Mouse (Mus musculus) cerebellum, postnatal 25 days (tissue): ENCODE results near the gene Slc27a4.

Experiments
- DNase-seq, 2 experiments: peaks; one replicate each; pipeline ENCODE4 v3.0.0; 2021; ENCODE audit warnings: mixed read lengths in 2 of 2

The Slc27a4 gene

GRCm38 (mm10) chr2:29856451-29857260, 54.2 kb downstream of the Slc27a4 start:
- DNase-seq = peak in 1 of 2 experiments; percentile 36

GRCm38 (mm10) chr2:29857341-29857740, 54.9 kb downstream of the Slc27a4 start:
- no peak for DNase-seq

- no peak for DNase-seq
Observed at GRCm38 (mm10) chr2:29857967-29858366, 55.5 kb downstream of the Slc27a4 start.

DNA sequence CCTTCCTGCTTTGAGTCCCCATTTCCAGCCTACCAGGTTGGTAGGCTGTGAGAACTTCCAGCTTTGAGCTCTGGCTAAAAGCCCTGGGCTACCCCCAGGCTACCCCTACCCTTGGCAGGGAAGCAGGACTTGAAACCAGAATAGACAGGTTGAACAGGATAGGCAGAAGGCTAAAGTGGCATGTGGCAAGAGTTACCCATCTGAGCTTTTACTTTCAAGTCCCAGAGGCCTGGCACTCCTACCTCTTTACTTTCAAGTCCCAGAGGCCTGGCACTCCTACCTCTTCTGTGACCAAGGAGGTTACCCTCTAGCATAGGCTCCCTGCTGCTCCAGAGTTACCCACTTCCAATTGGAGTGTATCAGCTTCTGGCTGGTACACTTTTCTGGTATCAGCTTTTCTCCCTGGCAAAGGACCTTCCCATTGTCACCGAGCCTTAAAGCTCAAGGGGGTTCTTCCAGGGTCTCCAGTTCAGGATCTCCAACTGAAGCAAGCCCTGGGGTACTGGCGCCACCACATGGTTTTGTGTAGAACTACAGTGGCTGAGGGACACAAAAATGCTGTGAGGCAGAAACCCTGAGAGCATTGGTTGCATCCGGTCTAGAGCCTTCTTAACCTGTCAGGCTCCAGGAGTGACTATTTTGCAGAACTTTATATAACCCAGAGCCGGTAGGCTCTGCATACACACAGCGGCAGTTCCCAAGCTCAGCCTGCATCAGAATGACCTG, 56.5 kb downstream of the Slc27a4 start:
- DNase-seq = peak in 1 of 2 experiments; percentile 35

DNA sequence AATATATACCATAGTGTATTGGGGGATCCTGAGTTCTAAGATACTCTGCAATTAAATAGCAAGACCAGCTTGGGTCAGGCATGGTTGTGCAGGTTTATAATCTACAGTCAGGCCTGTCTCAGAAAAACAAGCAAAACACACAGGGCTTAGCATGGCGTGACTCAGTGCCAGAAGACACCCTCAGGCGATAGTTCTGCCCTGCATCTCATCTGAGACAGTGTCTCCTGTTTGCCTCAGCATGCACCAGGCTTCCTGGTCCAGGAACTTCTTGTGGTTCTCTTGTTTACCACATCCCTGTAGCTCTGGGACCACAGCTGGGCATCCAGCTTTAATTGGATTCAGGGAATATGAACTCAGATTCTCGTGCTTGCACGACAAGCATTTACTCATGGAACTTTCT, 62.7 kb downstream of the Slc27a4 start:
- no peak for DNase-seq
